Mouse (Mus musculus) small intestine, adult 2 months (tissue): ENCODE measurements around the gene Npm1.

Experiments
- CTCF ChIP-seq: fragments of 200-500 bp; IDR thresholded peaks from 2 replicates; pipeline ENCODE4 v1.5.1; 2012; ENCODE audit warnings: low read depth, mild to moderate bottlenecking, control low read depth, inconsistent platforms, low read length, moderate library complexity, mixed read lengths; ENCODE audit not compliant: insufficient replicate concordance, insufficient read length; ENCODE audit errors: extremely low read depth
- POLR2A ChIP-seq: fragments of 200-500 bp; IDR thresholded peaks from 2 replicates; pipeline ENCODE4 v1.6.1; 2012; ENCODE audit warnings: low read depth, mild to moderate bottlenecking, control low read depth, inconsistent platforms, low read length, moderate library complexity

- TF ChIP-seq CTCF (no peak), POLR2A (no peak)
These were observed 12.6 kb downstream of the Npm1 start for GRCm38 (mm10) chr11:33150364-33150763.
